Mouse (Mus musculus) CD4-positive, CD25-positive, alpha-beta regulatory T cell, adult 4 months (primary cell): ENCODE measurements at regions not wholly inside any gene's neighbourhood (a gene's known extent, or its start where the extent isn't known, plus 50 kb on each side); places are given as distances from the start of the nearest gene placed in this dataset.

ENCODE experiments used
- ATAC-seq: one replicate; pipeline ENCODE4 v1.8.0; 2017

DNA sequence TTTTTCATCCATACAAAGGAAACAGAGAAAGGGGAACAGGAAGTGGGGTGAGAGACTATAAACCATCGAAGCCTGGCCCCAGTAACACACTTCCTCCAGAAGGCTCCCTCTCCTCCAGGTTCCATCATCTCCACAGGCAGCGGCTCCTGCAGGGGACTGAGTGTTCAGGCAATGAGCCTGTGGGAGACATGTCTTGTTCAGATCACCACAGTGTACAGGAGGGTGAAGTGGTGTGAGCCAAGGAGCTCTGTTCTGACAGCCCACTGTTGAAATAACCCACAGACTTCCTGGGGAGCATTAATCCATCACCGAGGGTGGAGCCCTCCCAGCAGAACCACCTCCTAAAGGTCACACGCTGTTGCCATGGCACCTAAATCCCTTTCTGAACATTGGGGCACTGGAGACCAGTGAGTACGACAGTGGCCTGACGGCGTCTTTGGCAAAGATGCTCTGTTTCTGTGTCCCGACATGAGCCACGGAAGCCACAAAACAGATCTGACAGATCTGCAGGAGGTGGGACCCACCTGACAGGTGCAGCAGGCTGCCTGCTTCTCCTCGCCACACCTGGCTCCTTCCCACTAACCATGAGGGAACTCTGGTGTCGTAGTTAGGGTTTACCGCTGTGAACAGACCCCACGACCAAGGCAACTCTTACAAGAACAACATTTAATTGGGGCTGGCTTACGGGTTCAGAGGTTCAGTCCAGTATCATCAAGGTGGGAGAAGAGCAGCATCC lies 60.9 kb downstream of the Psmg1 start:
- ATAC-seq: peak; percentile 60

DNA sequence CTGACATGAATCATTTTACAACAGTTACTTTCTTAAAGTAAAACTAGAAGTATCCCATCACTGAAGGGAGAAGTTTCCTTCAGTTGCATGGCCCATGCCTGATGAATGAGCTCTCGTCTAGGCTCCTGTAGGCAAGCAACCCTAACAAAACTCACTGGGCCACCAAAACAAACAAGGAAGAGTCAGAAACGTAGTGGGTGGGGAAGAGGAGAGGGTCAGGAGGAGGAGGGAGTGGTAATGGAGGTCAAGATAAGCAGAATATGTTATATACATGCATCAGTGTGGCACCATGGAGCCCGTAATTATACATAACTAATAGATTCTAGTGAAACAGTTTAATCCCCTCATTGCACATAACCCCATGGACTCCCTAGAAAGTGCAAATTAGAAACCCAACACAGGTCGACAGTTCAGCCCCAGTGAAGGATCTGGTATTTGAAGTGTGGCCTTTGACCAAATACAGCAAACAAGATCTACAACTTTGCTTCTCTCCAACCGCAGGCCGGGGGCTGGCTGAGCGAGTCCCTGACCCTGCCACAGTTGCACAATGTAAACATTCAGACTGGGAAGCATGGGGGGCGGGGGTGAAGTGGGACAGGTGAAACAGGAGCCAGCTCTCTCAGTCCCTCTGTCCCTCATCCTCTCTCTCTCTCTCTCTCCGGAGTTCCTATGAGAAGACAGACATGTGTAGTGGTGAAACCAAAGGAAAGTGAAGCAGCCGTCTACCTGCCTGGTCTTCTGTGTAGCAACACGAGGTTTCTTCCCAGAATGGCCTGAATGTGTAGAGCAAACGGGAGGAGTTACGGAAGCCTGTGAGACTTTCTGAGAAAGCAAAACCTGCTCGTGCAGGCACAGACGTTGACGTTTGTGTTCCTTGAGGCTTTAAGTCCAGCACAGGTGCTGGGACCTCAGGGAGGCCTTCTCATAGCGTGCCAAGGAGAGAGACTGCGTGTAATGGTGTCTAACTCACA lies 62.2 kb downstream of the Psmg1 start:
- no peak for ATAC-seq

DNA sequence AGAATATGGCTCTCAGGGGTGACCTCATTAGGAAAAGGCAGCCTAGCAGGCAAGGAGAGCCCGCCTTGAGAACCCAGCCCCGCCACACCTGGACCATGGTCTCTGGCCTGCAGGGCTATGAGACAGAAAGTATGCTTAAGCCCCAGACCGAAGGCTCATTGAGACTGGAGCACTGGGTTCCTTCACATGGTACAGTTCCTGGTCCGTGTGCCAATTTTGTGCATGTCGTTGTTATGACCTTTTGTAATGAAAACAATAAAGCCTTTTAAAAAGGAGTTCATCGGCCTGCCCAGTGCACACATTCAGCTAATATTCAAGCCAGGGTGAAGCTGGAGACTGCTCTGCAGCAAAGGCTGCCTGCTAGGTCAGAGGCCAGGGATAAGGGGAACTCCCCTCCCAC lies 64.2 kb downstream of the Psmg1 start:
- ATAC-seq: no peak

GRCm38 (mm10) chr16:95924716-95925115 lies 66.0 kb downstream of the Psmg1 start:
- no peak for ATAC-seq

GRCm38 (mm10) chr16:95923991-95924390 lies 66.8 kb downstream of the Psmg1 start:
- ATAC-seq: no peak

DNA sequence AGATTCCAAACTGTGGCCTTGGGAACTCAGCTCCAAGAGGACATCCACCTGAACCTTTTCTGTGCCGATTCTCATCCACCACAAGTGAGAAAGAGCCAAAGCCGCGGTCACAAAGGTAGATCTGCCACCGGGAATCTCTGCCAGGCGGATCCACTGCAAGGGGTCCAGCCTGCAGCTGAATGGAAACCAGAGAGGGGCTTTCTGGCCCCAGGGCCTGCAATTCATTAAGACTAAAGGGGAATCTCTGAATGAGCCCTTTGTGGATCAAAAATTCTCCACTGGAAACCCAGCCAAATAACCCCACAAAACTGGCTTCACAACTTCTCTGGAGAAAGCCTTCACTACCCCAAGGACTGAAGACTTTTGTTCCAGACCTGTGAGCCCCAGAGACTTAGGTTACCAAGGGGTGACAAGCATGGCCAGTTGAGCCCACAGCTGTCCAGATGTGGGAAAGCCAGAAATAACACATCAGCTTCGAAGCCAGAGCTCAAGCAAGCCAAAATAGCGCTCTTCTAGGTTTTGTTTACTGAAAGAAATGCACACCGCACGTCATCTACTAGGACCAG lies 68.3 kb downstream of the Psmg1 start:
- no peak for ATAC-seq

DNA sequence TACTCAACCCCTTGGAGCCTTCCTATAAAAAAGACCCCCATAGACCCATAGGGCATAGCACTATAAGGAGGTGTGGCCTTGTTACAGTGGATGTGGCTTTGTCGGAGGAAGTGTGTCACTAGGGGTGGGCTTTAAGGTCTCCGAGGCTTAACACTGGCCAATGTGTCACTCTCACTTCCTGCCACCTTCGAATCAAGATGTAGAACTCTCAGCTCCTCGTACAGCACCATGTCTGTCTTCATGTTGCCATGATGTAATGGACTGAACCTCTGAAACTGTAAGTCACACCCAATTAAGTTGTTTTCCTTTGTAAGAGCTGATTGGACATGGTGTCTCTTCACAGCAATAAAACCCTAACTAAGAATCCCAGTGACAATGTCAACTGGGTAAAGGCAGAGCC lies 69.6 kb downstream of the Psmg1 start:
- no peak for ATAC-seq

- ATAC-seq: no peak
These were observed 71.9 kb downstream of the Psmg1 start for GRCm38 (mm10) chr16:95918651-95919425.

GRCm38 (mm10) chr16:95917635-95918407 lies 72.9 kb downstream of the Psmg1 start:
- no peak for ATAC-seq

GRCm38 (mm10) chr16:95913879-95914278 lies 76.9 kb downstream of the Psmg1 start:
- ATAC-seq: no peak

DNA sequence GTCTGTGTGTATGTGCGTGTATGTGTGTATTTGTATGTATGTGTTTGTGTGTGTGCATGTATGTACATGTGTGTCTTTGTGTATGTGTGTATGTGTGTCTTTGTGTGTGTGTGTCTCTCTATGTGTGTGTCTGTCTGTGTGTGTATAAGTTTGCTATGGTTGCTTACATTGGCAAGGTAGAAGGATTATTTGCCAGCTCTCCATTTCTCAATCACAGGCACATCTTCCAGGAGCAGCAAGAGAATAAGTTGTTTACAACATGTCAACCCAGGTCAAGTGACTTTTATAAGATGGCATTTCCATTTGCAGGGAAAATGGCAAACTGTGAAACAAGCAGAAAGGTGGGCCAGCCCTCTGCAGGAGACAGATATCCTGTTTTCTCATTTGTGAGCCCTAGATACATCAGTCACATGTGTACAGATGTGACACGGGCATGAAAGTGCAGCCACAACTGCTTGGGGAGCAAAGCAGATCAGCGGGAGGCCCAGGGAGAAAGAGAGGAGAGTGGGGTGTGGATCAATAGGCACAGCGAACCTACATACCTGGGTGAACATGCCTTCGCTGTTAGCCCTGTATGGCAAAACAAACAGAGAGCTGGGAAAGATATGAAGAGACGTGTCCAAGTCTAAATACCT lies 86.1 kb downstream of the Psmg1 start:
- no peak for ATAC-seq

DNA sequence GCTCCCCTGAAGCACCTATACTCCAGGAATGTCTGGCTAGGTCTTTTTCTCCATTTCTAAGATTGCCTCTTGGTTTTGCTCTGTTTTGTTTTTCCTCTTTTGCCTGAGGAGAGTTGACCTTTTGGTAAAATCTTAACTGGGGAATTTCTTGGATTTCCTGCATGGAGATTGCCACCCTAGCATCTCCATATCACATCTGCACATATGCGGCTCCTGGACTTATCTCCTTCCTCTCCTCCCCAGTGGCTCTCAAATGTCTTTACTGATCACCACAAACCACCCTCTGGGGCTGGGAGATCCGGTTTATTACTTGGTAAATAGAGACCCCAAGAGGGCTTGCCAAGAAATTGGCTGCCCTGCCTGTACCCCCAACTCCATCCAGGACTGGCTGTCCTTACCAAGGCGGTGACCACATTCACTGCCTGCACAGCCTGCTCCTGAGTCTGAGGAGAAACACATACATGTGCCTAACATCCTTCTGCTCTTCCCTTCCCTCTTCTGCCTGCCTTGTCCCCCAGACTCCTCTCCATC lies 87.3 kb downstream of the Psmg1 start:
- no peak for ATAC-seq

- ATAC-seq: peak; percentile 14
These were observed 88.6 kb downstream of the Psmg1 start for GRCm38 (mm10) chr16:95902177-95902576.

- ATAC-seq: peak; percentile 18
These were observed 89.4 kb downstream of the Psmg1 start for GRCm38 (mm10) chr16:95901388-95901787.

GRCm38 (mm10) chr16:95900181-95900580 lies 90.6 kb downstream of the Psmg1 start:
- ATAC-seq: peak; percentile 85

DNA sequence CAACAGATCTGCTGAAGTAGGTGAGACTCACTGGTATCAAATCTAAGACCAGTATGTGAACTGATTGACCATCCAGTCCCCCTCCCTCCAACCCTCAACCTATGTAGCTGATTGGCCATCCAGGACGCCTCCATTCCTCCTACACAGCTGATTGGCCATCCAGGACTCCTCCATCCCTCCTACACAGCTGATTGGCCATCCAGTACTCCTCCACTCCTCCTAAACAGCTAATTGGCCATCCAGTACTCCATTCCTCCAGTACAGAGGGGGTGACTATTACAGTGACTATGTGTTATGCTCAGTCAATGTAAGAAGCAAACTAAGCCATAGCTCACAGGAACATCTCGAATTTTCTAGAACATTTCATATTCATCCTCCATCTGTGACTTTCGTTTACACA lies 91.1 kb downstream of the Psmg1 start:
- ATAC-seq: peak; percentile 30

DNA sequence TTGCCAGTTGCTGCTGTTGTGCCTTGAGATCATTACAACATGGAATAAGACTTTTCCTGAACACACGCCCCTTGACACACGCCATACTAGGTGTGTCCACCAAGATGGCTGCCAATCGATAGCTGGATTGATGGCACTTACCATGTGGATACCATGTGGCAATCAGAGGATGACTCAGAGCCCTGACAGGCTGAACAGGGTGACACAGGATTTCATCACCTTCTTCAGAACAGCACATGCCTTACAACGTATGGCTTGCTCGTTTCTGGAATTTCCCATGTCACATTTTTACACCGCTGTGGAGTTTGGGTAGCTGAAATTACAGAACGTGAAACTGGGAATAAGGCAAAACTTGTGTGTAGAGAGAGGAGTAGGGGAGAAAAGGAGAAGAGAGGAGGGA lies 92.9 kb downstream of the Psmg1 start:
- no peak for ATAC-seq

- no peak for ATAC-seq
These were observed 94.6 kb downstream of the Psmg1 start for GRCm38 (mm10) chr16:95896126-95896525.

- peak; percentile 96 for ATAC-seq
These were observed 97.0 kb downstream of the Psmg1 start for GRCm38 (mm10) chr16:95893534-95894290.

GRCm38 (mm10) chr16:95892356-95892755 lies 98.4 kb downstream of the Psmg1 start:
- no peak for ATAC-seq
